Mouse (Mus musculus) monocyte, adult 2 months (primary cell): ENCODE measurements around the gene Dusp16.
A peak's percentile ranks its signal among the peaks of the same experiment; 100 is the strongest.

ENCODE experiments used
- DNase-seq, 2 experiments: peaks; one replicate each; pipeline ENCODE4 v3.0.0; 2022; ENCODE audit warnings: low spot score in 2 of 2, low read depth in 1 of 2

The Dusp16 gene

GRCm38 (mm10) chr6:134792141-134793045 lies at the start of gene Dusp16:
TSS of gene Dusp16 (minus strand) at chr6:134792625.
- DNase-seq, result peak in 1 of 2 experiments; percentile 71

GRCm38 (mm10) chr6:134840346-134840745 lies 47.9 kb upstream of the Dusp16 start:
- DNase-seq, result no peak

GRCm38 (mm10) chr6:134838111-134838510 lies 45.7 kb upstream of the Dusp16 start:
- no peak for DNase-seq

GRCm38 (mm10) chr6:134834585-134835251 lies 42.3 kb upstream of the Dusp16 start:
- no peak for DNase-seq

DNA sequence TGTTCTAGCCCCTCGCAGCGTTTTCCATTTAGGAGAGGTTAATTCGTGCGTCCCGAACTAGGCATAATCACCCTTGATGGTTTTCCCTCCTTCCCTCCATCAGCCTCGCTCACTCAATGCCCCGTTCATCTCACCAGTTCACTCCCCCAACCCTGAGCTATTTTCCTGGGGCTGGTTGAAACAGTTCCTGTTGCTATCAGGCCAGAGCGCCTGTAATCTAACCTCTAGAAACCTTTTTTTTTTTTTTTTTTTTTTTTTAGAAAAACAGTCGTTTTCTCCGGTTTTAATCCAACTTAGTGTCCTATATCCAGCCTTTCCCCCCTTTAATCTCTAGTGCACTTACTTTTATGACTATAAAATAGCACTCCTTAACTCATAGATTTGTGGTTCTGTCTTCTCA lies 38.4 kb upstream of the Dusp16 start:
- DNase-seq, result no peak

- DNase-seq, result peak; percentile 96 to 97
Measured at GRCm38 (mm10) chr6:134829786-134830700, 37.6 kb upstream of the Dusp16 start, which contains the start of gene Crebl2. TSS of gene Crebl2 (plus strand) at chr6:134830154.

DNA sequence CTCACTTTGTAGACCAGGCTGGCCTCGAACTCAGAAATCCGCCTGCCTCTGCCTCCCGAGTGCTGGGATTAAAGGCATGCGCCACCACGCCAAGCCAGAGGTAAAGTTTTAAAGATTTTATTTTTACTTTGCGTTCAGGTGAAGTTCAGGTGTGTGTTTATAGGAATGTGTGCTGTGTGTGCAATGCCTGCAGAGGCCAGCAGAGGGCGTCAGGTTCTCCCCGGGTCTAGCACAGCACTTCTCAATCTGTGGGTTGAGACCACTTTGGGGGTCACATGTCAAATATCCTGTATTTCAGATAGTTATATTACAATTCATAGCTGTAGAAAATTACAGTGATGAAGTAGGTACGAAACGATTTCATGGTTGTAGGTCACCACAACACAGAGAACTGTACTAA lies 30.4 kb upstream of the Dusp16 start:
- DNase-seq, result no peak

DNA sequence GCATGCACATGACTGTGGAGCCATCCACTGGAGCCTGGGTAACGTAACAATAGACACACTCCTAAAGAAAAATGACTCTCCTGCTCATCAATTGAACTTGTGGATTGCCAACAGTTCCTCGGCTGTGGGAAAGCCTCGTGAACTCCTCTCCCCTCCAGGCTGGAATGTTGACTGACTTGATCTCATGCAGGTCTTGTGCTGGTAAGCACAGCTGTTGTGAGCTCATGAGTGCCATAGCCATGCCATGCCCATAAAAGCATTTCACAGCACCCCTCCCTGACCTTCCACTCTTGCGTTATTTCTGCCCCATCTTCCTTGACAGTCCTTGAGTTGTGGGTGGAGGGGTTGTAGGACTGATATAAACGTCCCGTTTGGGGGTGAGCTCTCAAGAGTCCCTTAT lies 28.0 kb upstream of the Dusp16 start:
- DNase-seq, result no peak

- DNase-seq, result no peak
Measured at GRCm38 (mm10) chr6:134819741-134820140, 27.3 kb upstream of the Dusp16 start.

DNA sequence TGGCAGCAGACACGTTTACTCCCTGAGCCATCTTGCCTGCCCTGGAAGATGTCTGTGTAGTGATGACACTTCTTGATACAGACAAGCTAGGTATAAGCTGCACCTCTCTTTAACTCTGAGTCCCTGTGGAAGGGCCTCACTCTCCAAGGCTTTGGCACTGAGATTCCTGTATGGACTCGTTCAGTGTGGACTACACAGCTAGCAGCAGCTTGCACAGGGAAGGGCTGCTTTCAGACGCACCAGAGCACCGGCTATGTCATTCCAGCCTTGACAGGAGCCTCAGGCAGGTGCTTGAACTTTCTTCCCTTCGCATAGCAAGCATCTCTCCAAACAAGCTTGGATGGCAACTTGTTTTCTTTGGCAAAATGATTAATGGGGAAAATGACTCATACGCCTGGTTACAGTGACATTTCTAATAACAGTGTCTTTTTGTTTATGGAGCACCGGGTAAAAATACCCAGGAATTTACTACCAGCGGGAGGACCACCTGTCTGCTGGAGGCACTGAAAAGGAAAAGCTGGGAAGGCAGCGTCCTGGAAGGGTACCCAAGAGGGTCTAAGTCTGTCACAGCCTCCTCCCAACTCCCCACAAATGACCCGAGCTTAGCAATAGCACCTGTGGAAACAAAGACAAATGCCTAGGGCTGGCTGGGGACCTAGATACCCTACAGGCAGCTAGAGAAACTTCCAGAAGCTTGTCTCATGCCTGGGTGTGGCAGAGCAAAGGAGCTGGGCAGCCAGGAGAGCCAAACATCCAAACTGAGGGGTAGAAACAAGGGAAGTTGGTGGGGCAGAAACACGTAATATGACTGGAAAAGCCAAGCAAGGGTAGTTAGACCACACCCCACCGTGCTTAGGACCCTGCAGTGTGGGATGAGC lies 24.9 kb upstream of the Dusp16 start:
- no peak for DNase-seq

GRCm38 (mm10) chr6:134813066-134813465 lies 20.6 kb upstream of the Dusp16 start:
- no peak for DNase-seq

DNA sequence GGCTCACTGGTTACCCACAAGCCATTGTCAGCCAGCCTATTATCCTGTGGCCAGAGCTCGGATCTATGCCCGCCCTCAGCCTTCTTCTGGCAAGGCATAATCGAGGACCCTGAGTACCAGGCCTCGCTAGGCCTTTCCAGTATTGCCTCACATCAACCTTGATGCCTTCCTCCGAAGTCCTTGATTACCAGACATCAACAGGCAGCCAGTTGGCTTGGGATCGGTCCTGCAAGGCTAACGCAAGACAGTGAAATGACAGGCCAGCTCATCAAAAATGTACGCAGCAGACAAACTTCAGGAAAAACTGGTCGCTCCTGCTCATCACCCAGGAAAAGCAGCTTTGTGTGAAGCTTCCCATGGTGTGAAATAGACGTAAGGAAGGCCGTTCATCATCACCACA lies 15.4 kb upstream of the Dusp16 start:
- no peak for DNase-seq

DNA sequence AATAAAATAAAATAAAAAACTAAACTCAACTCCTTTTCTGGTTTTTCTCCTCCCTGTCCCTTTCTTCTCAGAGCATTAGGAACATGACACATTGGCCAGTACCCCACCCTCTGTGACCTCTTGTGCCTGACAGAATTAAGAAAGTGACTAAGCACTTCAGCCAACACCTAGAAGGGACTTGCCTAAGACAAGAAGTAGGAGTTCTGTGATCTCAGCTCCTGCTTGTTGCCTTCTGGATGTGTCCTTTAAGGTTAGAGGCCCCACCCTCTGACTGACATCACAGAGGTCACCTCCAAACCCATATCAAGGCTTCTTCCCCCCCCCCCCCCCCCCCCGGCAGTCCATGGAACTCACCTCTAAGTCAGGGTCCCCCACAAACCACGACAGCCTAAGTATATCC lies 14.7 kb upstream of the Dusp16 start:
- DNase-seq, result no peak

DNA sequence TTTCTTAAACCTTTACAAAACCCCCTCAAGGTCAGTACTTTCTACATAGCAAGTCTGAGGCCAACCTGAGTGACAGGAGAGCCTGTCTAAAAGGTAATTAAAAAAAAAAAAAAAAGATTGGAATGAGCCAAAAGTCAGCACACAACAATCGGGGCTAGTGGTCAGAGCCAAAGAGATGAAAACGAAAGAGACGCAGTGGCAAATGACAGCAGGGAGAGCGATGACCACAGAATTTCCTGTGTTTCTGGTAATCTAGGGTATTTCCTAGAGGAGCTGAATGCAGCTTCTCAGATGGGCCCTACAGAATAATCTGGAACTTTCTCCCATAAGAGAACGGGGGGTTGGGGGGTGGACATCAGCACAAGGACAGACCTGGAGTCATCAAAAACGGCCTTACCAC lies 13.7 kb upstream of the Dusp16 start:
- DNase-seq, result no peak

- no peak for DNase-seq
Measured at GRCm38 (mm10) chr6:134804736-134805277, 12.4 kb upstream of the Dusp16 start.

DNA sequence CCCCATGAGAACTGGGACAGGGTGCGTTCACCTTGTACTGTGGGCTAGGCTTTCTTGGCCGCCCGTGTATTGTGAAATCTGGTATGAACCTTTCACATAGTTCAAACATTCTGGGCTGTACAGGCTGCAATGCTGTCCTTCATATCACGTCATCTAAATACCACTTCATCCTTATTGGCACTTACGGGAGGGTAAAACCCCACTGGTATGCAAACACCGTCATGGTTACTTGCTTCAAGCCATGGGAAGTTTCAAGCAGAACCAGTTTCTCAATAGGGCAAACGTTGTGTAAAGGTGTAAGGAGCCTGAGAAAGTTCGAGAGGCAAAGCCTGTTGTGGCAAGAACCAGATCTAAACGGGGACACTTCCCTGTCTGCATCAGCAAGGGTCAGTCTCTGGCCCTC lies 10.2 kb upstream of the Dusp16 start:
- DNase-seq, result peak in 1 of 2 experiments; percentile 33

DNA sequence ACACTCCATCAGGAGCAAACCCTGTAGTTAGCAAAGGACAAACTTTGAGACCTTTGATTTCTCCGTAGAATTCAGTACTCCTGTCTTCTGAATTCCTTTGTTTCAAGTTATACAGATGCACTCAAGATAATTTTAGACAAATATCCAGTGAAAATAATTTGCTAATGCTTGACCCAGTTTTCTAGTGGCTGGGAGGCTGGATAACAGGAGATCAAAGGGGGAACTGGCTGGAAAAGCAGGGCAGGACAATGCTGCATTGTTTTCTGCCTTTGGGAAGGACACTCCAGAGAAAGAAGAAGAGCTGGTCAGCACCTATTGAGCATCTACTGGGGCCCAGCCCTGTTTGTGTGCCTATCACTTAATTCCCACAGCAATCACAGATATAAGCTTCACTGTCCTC lies 9.1 kb upstream of the Dusp16 start:
- no peak for DNase-seq

DNA sequence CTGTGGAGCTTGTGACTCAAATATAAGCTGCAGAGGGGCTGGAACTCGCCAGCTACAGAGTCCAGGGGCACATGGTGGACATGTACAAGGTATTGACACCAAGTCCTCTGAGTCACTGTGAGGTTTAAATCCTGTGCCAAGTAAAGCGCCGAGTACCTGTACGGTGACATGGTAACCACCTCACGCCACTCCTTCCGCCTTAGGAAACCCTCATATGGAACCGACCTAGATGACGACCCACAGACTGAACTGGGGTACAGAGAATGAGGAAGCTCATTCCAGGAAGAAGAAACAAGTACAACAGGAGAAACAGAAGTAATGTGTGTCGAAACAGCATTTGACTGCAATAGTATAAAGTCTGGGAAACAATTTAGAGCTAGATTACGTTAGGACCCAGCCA lies 3.9 kb upstream of the Dusp16 start:
- peak; percentile 36 to 51 for DNase-seq

- peak in 1 of 2 experiments; percentile 74 for DNase-seq
Measured at GRCm38 (mm10) chr6:134793911-134794520, 1.6 kb upstream of the Dusp16 start.
